Mouse (Mus musculus): ENCODE measurements around the gene Nkg7. TPM values are rescaled to one million over a fixed set of nuclear protein-coding genes. Genes with fewer than 3 reads are reported as not detected.

Nkg7 gene
- polyA plus RNA-seq (2012; rRNA removed), result 6.7 and 6.9 TPM in 2 replicates

DNA sequence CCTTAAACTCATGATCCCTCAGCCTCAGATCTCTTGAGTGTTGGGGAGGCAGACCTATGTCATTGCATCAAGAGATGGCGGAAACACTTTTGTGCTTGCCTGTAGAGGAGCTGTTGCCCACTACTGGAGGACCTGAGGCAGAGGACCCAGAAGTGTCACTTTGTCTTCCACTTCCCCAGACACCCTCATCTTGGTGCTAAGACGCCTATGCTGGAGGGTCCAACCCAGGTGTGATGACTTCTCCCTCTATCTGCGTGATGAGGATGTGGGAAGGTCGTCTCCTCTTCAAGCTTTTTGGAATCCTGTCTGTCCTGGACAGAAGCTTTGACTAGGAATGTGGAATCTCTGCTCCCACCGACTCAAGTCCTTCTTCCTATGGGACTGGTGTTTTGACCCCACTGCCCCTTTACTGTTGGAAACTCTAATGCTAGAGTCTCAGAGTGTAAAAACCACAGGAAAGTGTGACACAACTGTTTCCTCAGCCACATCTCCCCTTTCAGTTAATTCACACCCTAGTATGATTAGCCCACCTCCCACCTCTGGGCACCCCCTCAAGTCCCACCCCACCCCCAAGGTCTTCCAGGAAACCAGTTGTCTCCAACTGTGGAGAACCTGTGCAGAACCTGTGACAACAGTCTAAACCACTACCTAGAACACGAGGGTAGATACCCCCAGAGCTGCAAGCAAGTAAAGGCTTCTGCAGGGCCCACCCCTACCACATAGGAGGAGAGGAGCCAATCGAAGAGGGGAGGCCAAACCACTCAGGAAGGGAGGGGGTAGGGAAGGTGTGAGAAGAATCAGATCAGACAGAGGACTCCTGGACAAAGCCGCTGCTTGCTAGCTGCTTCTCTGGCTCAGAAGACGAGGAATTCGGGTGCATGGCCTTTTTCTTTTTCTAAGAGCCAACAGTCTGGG, at the start of gene Nkg7:
Gene Nkg7 (plus strand): TSS at position 733 of the 915 bp plus-strand sequence.

DNA sequence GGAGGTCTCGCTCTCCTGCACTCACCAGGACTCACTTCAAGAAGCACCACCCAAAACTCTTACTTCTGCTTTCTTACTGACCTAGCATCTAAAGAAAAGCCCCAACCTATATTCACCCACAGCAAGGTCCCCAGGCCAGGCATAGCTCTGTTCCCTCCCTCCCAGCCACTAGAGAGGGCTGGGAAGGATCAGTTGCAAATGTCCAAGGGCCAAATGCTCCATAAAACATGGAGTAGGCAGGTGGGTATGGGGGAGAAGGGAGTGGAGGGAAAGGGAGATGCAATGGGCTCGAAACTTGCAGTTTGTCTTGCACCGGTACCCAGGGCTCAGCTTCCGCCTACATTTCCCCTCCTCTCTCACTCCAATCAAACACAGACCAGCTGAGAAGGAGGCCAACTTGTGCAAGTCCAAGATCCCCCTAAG, 28.7 kb upstream of the Nkg7 start, which contains the start of gene Siglecg:
Gene Siglecg (plus strand): TSS at position 74 of the 423 bp plus-strand sequence.

DNA sequence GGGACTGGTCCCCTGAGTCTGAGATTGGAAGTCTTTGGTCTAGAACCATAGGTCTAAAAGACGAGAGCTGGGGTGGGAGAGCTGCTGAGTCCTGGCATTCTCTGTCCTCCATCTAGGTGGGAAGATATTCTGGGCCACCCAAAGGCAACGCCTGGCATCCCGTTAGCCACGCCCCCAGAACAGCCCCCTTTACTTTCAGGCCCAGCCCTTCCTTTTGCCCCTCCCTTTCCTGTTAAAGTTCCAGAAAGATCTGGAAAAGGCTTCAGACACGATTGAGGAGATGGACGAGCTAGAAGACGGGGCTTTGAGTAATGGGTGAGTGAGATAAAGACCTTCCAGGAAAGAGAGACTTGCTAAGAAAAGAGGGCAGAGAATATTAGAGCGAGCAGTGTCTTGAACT, 9.5 kb upstream of the Nkg7 start, which contains the start of gene Lim2:
Gene Lim2 (plus strand): TSS at position 265 of the 400 bp plus-strand sequence.

DNA sequence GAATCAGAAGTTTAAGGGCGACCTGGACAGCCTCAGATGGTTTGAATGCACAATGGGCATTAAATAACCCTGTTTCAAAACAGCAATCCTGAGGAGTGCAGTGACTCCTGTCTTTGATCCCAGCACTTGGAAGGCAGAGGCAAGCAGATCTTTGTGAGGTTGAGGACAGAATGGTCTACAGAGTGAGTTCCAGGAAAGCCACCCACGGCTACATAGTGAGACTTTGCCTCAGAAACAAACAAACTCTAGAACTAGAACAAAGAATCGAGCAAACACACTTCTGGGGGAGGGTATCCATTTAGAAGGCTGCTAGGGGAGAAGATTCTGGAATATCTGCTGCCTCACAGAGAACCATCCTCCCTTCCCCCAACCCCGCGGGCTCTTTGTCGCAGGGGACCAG, 3.6 kb downstream of the Nkg7 start, which contains the start of gene Cldnd2:
Gene Cldnd2 (plus strand): TSS at position 301 of the 400 bp plus-strand sequence.

DNA sequence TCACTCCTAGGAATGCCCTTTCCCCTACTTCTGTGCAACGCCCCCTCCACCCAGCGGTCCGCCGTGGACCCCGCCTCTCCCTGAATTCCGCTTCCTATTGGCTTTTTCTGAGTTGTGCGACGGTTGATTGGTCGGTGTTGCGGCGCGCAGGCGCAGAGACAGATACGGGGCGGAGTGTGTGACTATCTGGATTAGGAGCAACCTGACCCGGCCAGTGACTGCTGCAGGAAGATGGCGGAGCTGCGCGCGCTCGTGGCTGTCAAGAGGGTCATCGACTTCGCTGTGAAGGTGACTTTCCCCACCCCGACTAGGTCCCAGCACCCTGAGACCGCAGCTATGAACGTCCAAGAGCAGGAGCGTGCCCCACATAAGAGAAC, 7.0 kb downstream of the Nkg7 start, which contains the start of the genes Etfb and Gm45233:
Gene Etfb (plus strand): TSS at position 167 of the 377 bp plus-strand sequence.
Gene Gm45233 (plus strand): TSS at position 212 of the 377 bp plus-strand sequence.

DNA sequence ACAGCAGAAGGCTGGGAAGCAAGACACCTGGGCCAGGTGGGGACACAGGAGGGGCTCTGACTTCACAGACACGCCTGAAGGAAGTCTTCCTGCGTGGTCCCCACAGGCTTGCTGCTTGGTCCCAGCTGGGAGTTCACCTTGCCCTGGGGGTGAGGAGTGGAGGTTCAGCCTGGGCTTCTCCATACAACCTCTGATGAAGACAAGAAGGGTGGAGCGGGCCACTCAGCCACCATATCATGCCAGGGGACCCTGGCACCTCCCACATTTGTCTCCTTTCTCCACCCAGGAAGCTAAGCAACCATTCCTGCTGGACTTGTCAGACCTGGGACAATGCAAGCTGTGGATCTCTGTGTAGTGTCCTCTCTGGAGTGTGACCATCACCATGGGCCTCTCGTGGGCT, 26.0 kb downstream of the Nkg7 start, which contains the start of gene Vsig10l:
Gene Vsig10l (plus strand): TSS at position 301 of the 400 bp plus-strand sequence.

Other genes with a start within 250 kb of the Nkg7 start
- gene Zfp715, start 123.8 kb upstream of the Nkg7 start, polyA plus RNA-seq (2012; rRNA removed), result 4.6 and 5.2 TPM in 2 replicates
- gene Siglecf, start 85.7 kb upstream of the Nkg7 start, polyA plus RNA-seq (2012; rRNA removed), result 1.7 and 1.8 TPM in 2 replicates
- 5.8 and 6.3 TPM in 2 replicates for gene Siglecg, start 28.9 kb upstream of the Nkg7 start, polyA plus RNA-seq (2012; rRNA removed)
- gene Lim2, start 9.4 kb upstream of the Nkg7 start, polyA plus RNA-seq (2012; rRNA removed), result 0.06 and 0.07 TPM in 2 replicates
- 0.56 and 1.4 TPM in 2 replicates for gene Cldnd2, start 3.7 kb downstream of the Nkg7 start, polyA plus RNA-seq (2012; rRNA removed)
- gene Etfb, start 7.0 kb downstream of the Nkg7 start, polyA plus RNA-seq (2012; rRNA removed), result 327 and 343 TPM in 2 replicates
- 0.08 and 0.30 TPM in 2 replicates for gene Gm45233, start 7.1 kb downstream of the Nkg7 start, polyA plus RNA-seq (2012; rRNA removed)
- gene Vsig10l, start 26.1 kb downstream of the Nkg7 start, polyA plus RNA-seq (2012; rRNA removed), result 0.81 and 0.91 TPM in 2 replicates
- 0.01 and 0.03 TPM in 2 replicates for gene Iglon5, start 53.0 kb downstream of the Nkg7 start, polyA plus RNA-seq (2012; rRNA removed)
- gene 4931406B18Rik, start 68.9 kb downstream of the Nkg7 start, polyA plus RNA-seq (2012; rRNA removed), result not detected in 2 replicates
- 9.2 and 11.9 TPM in 2 replicates for gene Cd33, start 107.4 kb downstream of the Nkg7 start, polyA plus RNA-seq (2012; rRNA removed)
- gene Zfp658, start 125.2 kb downstream of the Nkg7 start, polyA plus RNA-seq (2012; rRNA removed), result 0.45 and 0.46 TPM in 2 replicates
- 1.0 and 1.1 TPM in 2 replicates for gene Zfp719, start 142.5 kb downstream of the Nkg7 start, polyA plus RNA-seq (2012; rRNA removed)
- gene Zfp819, start 170.1 kb downstream of the Nkg7 start, polyA plus RNA-seq (2012; rRNA removed), result 0.02 TPM in 1 of 2 replicates, not detected in the other
- 0.02 TPM in 1 of 2 replicates, not detected in the other for gene Ceacam18, start 197.6 kb downstream of the Nkg7 start, polyA plus RNA-seq (2012; rRNA removed)
- 5.9 and 8.5 TPM in 2 replicates for gene Siglece, start 223.1 kb downstream of the Nkg7 start, polyA plus RNA-seq (2012; rRNA removed)
- 2.6 and 2.8 TPM in 2 replicates for gene Ctu1, start 234.9 kb downstream of the Nkg7 start, polyA plus RNA-seq (2012; rRNA removed)

All from liver, embryonic 18 days (tissue).